Mouse (Mus musculus): ENCODE measurements around the gene Tfr2. TPM values are rescaled to one million over a fixed set of nuclear protein-coding genes. Genes with fewer than 3 reads are reported as not detected.
A peak's percentile ranks its signal among the peaks of the same experiment; 100 is the strongest.

Tfr2 gene
- polyA plus RNA-seq, 1 experiment from 2014 or later, result 0.50 TPM

- H3K4me2 ChIP-seq (replicated peaks; ENCODE audit: low read depth), result 0 out of 2 replicates have a peak overlapping the region, but pooled peaks have one; percentile 9
- no peaks in the 10 kb centered on the region for H3K27me3 ChIP-seq (replicated peaks; ENCODE audit: control insufficient read depth, insufficient read depth, low read length)
- peaks cover 8% of the 10 kb centered on the region; the same call in 1 of the 2 replicates for H3K4me1 ChIP-seq (replicated peaks; ENCODE audit: control insufficient read depth, insufficient read depth, low read length)
- H3K27ac ChIP-seq (ENCODE audit: low read depth, low read length), result no peak overlapping the region
- no peaks in the 10 kb centered on the region for H3K9me3 ChIP-seq (ENCODE audit: control insufficient read depth)
- no peak overlapping the region for H3K4me3 ChIP-seq (ENCODE audit: low read depth, low read length)
- 45% methylated on average over 26 of the region's 26 CpGs for WGBS
- no peak overlapping the region for H3K9ac ChIP-seq (ENCODE audit: low read depth, low read length)
- peaks cover 22% of the 10 kb centered on the region for H3K36me3 ChIP-seq (ENCODE audit: control insufficient read depth, insufficient read depth)
- no peak for ATAC-seq
- TF ChIP-seq CTCF (IDR thresholded peaks at IDR 0.05; ENCODE audit: low read depth), result no peak
These were observed 38.4 kb downstream of the Tfr2 start for GRCm38 (mm10) chr5:137607860-137608653.

DNA sequence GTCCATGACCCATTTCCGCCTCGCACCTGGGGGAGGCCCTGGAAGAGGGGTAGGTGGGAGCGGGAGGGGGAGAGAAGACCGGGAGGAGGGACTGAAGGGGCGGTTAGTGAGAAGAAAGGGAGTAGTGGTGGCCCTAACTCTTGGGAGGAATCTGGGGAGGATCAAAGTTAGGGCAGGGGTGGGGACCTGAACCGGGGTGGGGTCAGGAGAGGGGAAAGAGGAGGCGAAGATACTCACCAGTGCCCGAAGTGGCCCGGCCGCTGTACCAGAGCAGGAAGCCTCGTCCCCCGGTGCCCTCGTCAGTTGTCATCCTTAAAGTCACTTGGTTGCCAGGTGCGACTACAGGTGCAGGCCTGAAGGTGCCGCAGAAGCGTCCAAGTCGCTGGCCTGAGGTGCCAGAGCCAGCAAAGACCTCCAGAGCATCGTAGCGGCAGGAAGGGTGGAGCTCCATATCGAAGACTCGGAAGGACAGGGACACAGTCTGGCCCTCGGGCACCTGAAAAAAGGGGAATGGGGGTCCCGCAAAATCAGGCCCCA, 39.1 kb downstream of the Tfr2 start:
- Histone ChIP-seq H3K4me3 (ENCODE audit: low read depth, low read length) (no peak overlapping the region), H3K36me3 (ENCODE audit: control insufficient read depth, insufficient read depth) (peaks cover 22% of the 10 kb centered on the region), H3K27me3 (replicated peaks; ENCODE audit: control insufficient read depth, insufficient read depth, low read length) (no peaks in the 10 kb centered on the region), H3K4me1 (replicated peaks; ENCODE audit: control insufficient read depth, insufficient read depth, low read length) (peaks cover 10% of the 10 kb centered on the region; the same call in 1 of the 2 replicates), H3K9ac (ENCODE audit: low read depth, low read length) (no peak overlapping the region), H3K4me2 (replicated peaks; ENCODE audit: low read depth) (peak overlapping the region; percentile 9; the same call in 1 of the 2 replicates), H3K27ac (ENCODE audit: low read depth, low read length) (no peak overlapping the region), H3K9me3 (ENCODE audit: control insufficient read depth) (no peaks in the 10 kb centered on the region)
- 34% methylated on average over 22 of the region's 23 CpGs for WGBS
- TF ChIP-seq CTCF (IDR thresholded peaks at IDR 0.05; ENCODE audit: low read depth), result no peak
- ATAC-seq, result no peak

DNA sequence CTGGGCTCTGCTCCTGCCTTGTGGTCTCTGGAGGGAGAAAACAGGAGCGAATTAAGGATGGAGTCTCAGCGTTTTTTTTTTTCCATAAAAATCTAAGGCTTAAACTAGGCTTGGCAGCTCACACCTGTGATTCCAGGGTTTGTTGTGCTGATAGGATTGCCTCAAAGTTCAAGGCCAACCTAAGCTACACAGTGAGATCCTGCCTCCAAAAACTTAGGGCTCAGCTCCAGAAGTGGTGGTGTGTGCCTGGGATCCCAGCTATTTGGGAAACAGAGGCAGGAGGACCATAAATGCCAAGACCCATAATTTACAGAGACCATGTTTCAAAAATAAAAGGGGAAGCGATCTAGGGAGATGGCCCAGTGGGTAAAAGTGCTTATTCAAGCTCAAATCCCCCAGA, 39.7 kb downstream of the Tfr2 start:
- no peak overlapping the region for H3K4me3 ChIP-seq (ENCODE audit: low read depth, low read length)
- H3K4me2 ChIP-seq (replicated peaks; ENCODE audit: low read depth), result no peak overlapping the region
- no peaks in the 10 kb centered on the region for H3K27me3 ChIP-seq (replicated peaks; ENCODE audit: control insufficient read depth, insufficient read depth, low read length)
- H3K36me3 ChIP-seq (ENCODE audit: control insufficient read depth, insufficient read depth), result peaks cover 22% of the 10 kb centered on the region
- WGBS, result 60% methylated on average over 3 of the region's 3 CpGs
- ATAC-seq, result no peak
- TF ChIP-seq CTCF (IDR thresholded peaks at IDR 0.05; ENCODE audit: low read depth), result no peak
- H3K4me1 ChIP-seq (replicated peaks; ENCODE audit: control insufficient read depth, insufficient read depth, low read length), result peaks cover 10% of the 10 kb centered on the region; the same call in 1 of the 2 replicates
- no peak overlapping the region for H3K27ac ChIP-seq (ENCODE audit: low read depth, low read length)
- H3K9me3 ChIP-seq (ENCODE audit: control insufficient read depth), result no peaks in the 10 kb centered on the region
- H3K9ac ChIP-seq (ENCODE audit: low read depth, low read length), result no peak overlapping the region

DNA sequence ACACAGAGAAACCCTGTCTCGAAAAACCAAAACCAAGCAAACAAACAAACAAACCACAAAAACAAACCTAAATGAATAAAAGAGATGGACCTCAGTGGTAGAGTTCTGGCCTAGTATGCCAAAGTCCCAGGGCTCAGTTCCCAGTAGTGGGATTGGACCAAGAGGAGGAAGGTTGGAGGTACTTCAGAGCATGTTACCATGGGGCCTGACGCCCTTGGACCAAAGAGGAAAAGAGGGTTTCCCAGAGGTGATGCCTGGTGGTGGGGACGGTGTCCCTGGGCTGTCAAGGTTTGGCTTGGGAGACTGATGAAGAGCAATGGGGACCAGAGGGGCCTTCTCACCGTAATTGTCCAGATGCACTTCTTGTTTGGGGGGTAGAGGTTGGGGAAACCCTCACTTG, 40.4 kb downstream of the Tfr2 start:
- Histone ChIP-seq H3K27me3 (replicated peaks; ENCODE audit: control insufficient read depth, insufficient read depth, low read length) (no peaks in the 10 kb centered on the region), H3K36me3 (ENCODE audit: control insufficient read depth, insufficient read depth) (peaks cover 18% of the 10 kb centered on the region), H3K27ac (ENCODE audit: low read depth, low read length) (peak overlapping the region; percentile 64), H3K9ac (ENCODE audit: low read depth, low read length) (no peak overlapping the region), H3K4me1 (replicated peaks; ENCODE audit: control insufficient read depth, insufficient read depth, low read length) (peaks cover 10% of the 10 kb centered on the region; the same call in 1 of the 2 replicates), H3K4me3 (ENCODE audit: low read depth, low read length) (peak overlapping the region; percentile 9; the same call in 1 of the 2 replicates), H3K4me2 (replicated peaks; ENCODE audit: low read depth) (peak overlapping the region; percentile 55), H3K9me3 (ENCODE audit: control insufficient read depth) (no peaks in the 10 kb centered on the region)
- ATAC-seq, result no peak
- TF ChIP-seq CTCF (IDR thresholded peaks at IDR 0.05; ENCODE audit: low read depth), result no peak
- 76% methylated on average over 4 of the region's 4 CpGs for WGBS

GRCm38 (mm10) chr5:137610548-137611244, 41.1 kb downstream of the Tfr2 start:
- 28% methylated on average over 12 of the region's 12 CpGs for WGBS
- ATAC-seq, result no peak

GRCm38 (mm10) chr5:137611245-137611602, 41.6 kb downstream of the Tfr2 start:
- WGBS, result 35% methylated on average over 6 of the region's 6 CpGs
- TF ChIP-seq CTCF (IDR thresholded peaks at IDR 0.05; ENCODE audit: low read depth), result no peak

More at GRCm38 (mm10) chr5:137610548-137611244, 41.1 kb downstream of the Tfr2 start:
- no peak for TF ChIP-seq CTCF (IDR thresholded peaks at IDR 0.05; ENCODE audit: low read depth)
- H3K4me1 ChIP-seq (replicated peaks; ENCODE audit: control insufficient read depth, insufficient read depth, low read length), result peaks cover 10% of the 10 kb centered on the region; the same call in 1 of the 2 replicates
- H3K9me3 ChIP-seq (ENCODE audit: control insufficient read depth), result no peaks in the 10 kb centered on the region
- H3K36me3 ChIP-seq (ENCODE audit: control insufficient read depth, insufficient read depth), result peaks cover 12% of the 10 kb centered on the region
- peak overlapping the region; percentile 9; the same call in 1 of the 2 replicates for H3K4me3 ChIP-seq (ENCODE audit: low read depth, low read length)
- peak overlapping the region; percentile 64 for H3K27ac ChIP-seq (ENCODE audit: low read depth, low read length)
- H3K27me3 ChIP-seq (replicated peaks; ENCODE audit: control insufficient read depth, insufficient read depth, low read length), result no peaks in the 10 kb centered on the region
- H3K9ac ChIP-seq (ENCODE audit: low read depth, low read length), result peak overlapping the region; percentile 26; the same call in 1 of the 2 replicates
- peak overlapping the region; percentile 55 for H3K4me2 ChIP-seq (replicated peaks; ENCODE audit: low read depth)

More at GRCm38 (mm10) chr5:137611245-137611602, 41.6 kb downstream of the Tfr2 start:
- H3K4me2 ChIP-seq (replicated peaks; ENCODE audit: low read depth), result peak overlapping the region; percentile 55
- H3K9me3 ChIP-seq (ENCODE audit: control insufficient read depth), result no peaks in the 10 kb centered on the region
- no peaks in the 10 kb centered on the region for H3K27me3 ChIP-seq (replicated peaks; ENCODE audit: control insufficient read depth, insufficient read depth, low read length)
- peak; percentile 16; the same call in 1 of the 2 replicates for ATAC-seq
- peak overlapping the region; percentile 64 for H3K27ac ChIP-seq (ENCODE audit: low read depth, low read length)
- H3K36me3 ChIP-seq (ENCODE audit: control insufficient read depth, insufficient read depth), result peaks cover 6% of the 10 kb centered on the region
- 0 out of 2 replicates have a peak overlapping the region, but pooled peaks have one; percentile 9 for H3K4me3 ChIP-seq (ENCODE audit: low read depth, low read length)
- H3K9ac ChIP-seq (ENCODE audit: low read depth, low read length), result peak overlapping the region; percentile 26; the same call in 1 of the 2 replicates
- peaks cover 10% of the 10 kb centered on the region; the same call in 1 of the 2 replicates for H3K4me1 ChIP-seq (replicated peaks; ENCODE audit: control insufficient read depth, insufficient read depth, low read length)
